Mouse (Mus musculus): Measurements from ENCODE around the gene Zswim2.
"Not testable (repeated sequence)": the region's sequence is repeated elsewhere in the genome, so short reads cannot be mapped to it uniquely, and the experiment has no call there.

Gene Zswim2

GRCm38 (mm10) chr2:83940931-83941361, at the start of gene Zswim2:
Gene Zswim2, minus strand, starts transcription at chr2:83941228.
- DNase-seq: peak; percentile 12

DNA sequence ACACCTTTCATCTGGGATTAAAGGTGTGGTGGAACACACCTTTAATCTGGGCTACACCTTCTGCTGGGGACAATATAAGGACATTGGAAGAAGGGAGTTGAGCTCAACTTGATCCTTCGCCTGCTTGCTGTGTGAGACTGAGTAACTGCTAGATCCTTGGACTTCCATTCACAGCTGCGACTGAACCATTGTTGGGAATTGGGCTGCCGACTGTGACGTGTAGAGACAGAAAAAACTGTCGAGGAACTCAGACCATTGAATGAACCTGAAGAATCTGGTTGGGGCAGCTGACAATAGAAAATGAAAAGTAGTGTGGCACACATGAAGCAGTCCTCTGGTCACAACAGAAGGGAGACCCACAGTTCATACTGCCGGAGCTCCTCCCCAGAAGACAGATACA, 49.2 kb upstream of the Zswim2 start, which contains the start of gene Gm13691:
TSS of gene Gm13691 (plus strand) at position 301 of the 400 bp plus-strand sequence.
- DNase-seq: not testable (repeated sequence)

GRCm38 (mm10) chr2:83984443-83984842, 43.4 kb upstream of the Zswim2 start, which contains the start of gene Gm13697:
Gene Gm13697, plus strand, starts transcription at chr2:83984743.
- not testable (repeated sequence) for DNase-seq

DNA sequence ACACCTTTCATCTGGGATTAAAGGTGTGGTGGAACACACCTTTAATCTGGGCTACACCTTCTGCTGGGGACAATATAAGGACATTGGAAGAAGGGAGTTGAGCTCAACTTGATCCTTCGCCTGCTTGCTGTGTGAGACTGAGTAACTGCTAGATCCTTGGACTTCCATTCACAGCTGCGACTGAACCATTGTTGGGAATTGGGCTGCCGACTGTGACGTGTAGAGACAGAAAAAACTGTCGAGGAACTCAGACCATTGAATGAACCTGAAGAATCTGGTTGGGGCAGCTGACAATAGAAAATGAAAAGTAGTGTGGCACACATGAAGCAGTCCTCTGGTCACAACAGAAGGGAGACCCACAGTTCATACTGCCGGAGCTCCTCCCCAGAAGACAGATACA, 37.6 kb upstream of the Zswim2 start, which contains the start of gene Gm13694:
TSS of gene Gm13694 (plus strand) at position 301 of the 400 bp plus-strand sequence.
- DNase-seq: not testable (repeated sequence)

DNA sequence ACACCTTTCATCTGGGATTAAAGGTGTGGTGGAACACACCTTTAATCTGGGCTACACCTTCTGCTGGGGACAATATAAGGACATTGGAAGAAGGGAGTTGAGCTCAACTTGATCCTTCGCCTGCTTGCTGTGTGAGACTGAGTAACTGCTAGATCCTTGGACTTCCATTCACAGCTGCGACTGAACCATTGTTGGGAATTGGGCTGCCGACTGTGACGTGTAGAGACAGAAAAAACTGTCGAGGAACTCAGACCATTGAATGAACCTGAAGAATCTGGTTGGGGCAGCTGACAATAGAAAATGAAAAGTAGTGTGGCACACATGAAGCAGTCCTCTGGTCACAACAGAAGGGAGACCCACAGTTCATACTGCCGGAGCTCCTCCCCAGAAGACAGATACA, 31.8 kb upstream of the Zswim2 start, which contains the start of gene Gm13696:
TSS of gene Gm13696 (plus strand) at position 301 of the 400 bp plus-strand sequence.
- not testable (repeated sequence) for DNase-seq

GRCm38 (mm10) chr2:83967013-83967412, 26.0 kb upstream of the Zswim2 start, which contains the start of gene Gm13695:
Gene Gm13695, plus strand, starts transcription at chr2:83967313.
- DNase-seq: not testable (repeated sequence)

GRCm38 (mm10) chr2:83961203-83961602, 20.2 kb upstream of the Zswim2 start, which contains the start of gene Gm13693:
Gene Gm13693, plus strand, starts transcription at chr2:83961503.
- DNase-seq: not testable (repeated sequence)

GRCm38 (mm10) chr2:83955393-83955792, 14.4 kb upstream of the Zswim2 start, which contains the start of gene Gm13698:
Gene Gm13698, plus strand, starts transcription at chr2:83955693.
- not testable (repeated sequence) for DNase-seq

DNA sequence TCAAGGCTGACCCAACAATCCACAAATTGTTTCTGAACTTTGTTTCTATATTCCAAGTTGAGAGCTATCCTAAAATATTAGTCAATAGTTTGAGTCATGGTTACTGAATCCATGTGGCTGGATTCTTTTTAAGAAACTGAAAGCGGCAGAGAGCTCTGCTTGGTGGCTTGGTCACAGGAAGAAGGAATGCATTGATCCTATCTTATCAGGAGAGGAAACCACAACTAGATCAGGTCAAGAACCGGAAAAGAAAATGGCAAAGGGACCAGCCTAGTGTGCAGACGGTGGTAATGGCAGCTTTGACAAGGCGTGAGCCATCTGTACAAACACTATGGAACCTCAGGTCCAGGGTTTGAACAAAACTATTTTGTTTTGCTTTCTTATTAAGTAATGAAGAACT, 764 bp upstream of the Zswim2 start:
- DNase-seq: no peak

GRCm38 (mm10) chr2:83941378-83941777, 350 bp upstream of the Zswim2 start:
- DNase-seq: no peak

DNA sequence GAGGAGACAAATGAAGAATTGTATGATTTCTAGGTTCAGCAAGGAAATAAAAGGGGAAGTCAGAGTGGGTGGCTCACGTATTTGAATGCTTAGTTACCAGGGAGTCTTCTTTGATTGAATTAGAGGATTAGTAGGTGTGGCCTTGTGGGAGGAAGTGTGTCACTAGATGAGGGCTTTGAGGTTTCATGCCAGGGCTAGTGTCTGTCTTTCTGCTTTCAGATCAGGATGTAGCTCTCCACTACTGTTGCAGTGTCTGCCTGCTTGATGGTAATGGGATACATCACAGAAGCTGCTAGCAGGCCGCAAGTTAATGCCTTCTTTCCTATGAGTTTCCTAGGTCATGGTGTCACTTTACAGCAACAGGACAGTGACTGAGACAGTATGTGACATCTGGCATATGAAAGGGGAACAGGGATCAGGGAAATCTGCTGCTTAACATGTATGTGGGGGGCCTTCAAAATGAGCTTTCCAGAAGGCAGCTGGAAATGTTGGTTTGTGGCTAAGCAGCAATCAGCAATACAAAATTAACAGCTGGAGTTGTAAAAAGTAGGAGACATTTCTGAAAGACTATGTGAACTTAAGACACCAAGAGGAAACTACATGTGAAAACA, 11.4 kb downstream of the Zswim2 start:
- DNase-seq: peak; percentile 4

DNA sequence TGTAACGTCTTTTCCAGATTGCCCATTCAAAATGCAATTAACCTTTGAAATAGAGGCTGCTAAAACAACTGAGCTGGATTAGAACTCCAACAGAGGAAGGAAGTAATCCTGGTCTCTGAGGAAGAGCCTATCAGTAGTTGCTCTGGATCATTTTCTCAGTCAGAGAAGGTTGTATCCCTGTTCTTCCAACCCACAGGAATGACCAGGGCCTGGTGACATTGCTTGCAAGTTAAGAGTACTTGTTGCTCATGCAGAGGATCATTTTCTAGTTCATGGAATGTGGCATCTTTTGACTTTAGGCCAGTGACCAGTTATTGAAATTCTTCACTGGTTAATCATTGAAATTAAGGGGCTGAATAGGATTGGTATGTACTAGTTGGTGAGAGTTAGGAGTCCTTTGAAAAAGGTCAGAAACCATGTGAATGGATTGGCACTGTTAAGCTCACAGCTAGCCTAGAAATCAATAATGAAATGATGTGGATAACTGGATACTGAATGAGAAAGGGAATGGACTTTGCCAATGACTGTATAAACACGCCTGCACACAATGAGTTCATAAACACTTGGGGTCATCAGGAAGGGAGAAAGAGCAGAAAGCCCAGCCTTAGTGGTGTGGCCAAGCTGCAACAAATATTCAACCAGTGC, 39.0 kb downstream of the Zswim2 start:
- no peak for DNase-seq

GRCm38 (mm10) chr2:83893701-83894100, 47.3 kb downstream of the Zswim2 start:
- no peak for DNase-seq

- DNase-seq: no peak
Measured at GRCm38 (mm10) chr2:83883850-83884420, 57.1 kb downstream of the Zswim2 start.
